Mouse (Mus musculus) brain, embryonic 14.5 days (tissue): ENCODE measurements around the gene Abca7.

ENCODE experiments used
- CTCF ChIP-seq: fragments of 200-500 bp; IDR thresholded peaks from 2 replicates; pipeline ENCODE4 v1.5.1; 2012; ENCODE audit warnings: inconsistent platforms, mild to moderate bottlenecking, moderate library complexity, borderline replicate concordance; ENCODE audit not compliant: insufficient read depth, insufficient read length; ENCODE audit errors: extremely low read depth
- POLR2A ChIP-seq: fragments of 200-500 bp; IDR thresholded peaks from 2 replicates; pipeline ENCODE4 v1.6.1; 2012; ENCODE audit warnings: mild to moderate bottlenecking, inconsistent platforms, borderline replicate concordance; ENCODE audit not compliant: poor library complexity, insufficient read depth, insufficient read length, severe bottlenecking; ENCODE audit errors: extremely low read depth

- TF ChIP-seq CTCF = no peak
- TF ChIP-seq POLR2A = no peak
Measured at GRCm38 (mm10) chr10:79997819-79998218, 1.5 kb downstream of the Abca7 start.
